Mouse (Mus musculus) liver, postnatal 0 days (tissue): Measurements from ENCODE around the gene Adamts8.

ENCODE experiments used
- CTCF ChIP-seq: sonication (generic); IDR thresholded peaks from 2 replicates; pipeline ENCODE4 v1.5.1; 2016; ENCODE audit warnings: antibody characterized with exemption, low read depth
- EP300 ChIP-seq: IDR thresholded peaks from 2 replicates; pipeline ENCODE4 v1.6.1; 2016; ENCODE audit warnings: antibody characterized with exemption, low read depth, mild to moderate bottlenecking

DNA sequence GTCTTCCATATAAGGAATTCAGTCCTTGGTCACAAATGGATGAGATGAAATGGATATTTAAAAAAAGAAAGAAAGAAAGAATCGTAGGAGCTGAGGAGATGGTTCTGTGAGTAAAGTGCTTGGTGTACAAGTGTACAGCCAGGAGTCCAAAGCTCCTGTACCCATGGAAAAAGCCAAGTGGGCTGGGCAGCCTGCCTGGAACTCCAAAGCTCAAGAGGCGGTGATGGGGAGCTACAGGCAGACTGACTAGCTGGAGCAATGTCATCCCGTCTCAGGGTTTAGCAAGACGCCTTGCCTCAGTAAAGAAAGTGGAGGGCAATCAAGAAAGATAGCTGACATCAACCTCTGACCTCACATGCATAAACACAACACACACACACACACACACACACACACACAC, 21.4 kb downstream of the Adamts8 start:
- no peak for TF ChIP-seq CTCF
- no peak for TF ChIP-seq EP300
